Mouse (Mus musculus) c-Kit-negative CD71-positive TER-119-positive erythroid progenitor cells, embryonic 14.5 days (primary cell): ENCODE measurements at regions not wholly inside any gene's neighbourhood (a gene's known extent, or its start where the extent isn't known, plus 50 kb on each side); places are given as distances from the start of the nearest gene placed in this dataset.
A peak's percentile ranks its signal among the peaks of the same experiment; 100 is the strongest.

Experiments used
- DNase-seq: peaks from one replicate; pipeline ENCODE4 v3.0.0-alpha.2; 2013; ENCODE audit warnings: low read depth, low spot score

GRCm38 (mm10) chr1:13834860-13835840, 2258.0 kb downstream of the 4930444P10Rik start:
- no peak for DNase-seq

- DNase-seq: no peak
Observed at GRCm38 (mm10) chr1:13807786-13808185, 2285.3 kb downstream of the 4930444P10Rik start.

GRCm38 (mm10) chr1:13800460-13800859, 2292.7 kb downstream of the 4930444P10Rik start:
- no peak for DNase-seq

GRCm38 (mm10) chr1:13798848-13799247, 2294.3 kb downstream of the 4930444P10Rik start:
- DNase-seq: no peak

- no peak for DNase-seq
Observed at GRCm38 (mm10) chr1:13795196-13795595, 2297.9 kb downstream of the 4930444P10Rik start.

GRCm38 (mm10) chr1:13789318-13790085, 2303.6 kb downstream of the 4930444P10Rik start:
- DNase-seq: no peak

- DNase-seq: no peak
Observed at GRCm38 (mm10) chr1:13787016-13787415, 2306.1 kb downstream of the 4930444P10Rik start.

- peak; percentile 13 for DNase-seq
Observed at GRCm38 (mm10) chr1:13784396-13784795, 2308.7 kb downstream of the 4930444P10Rik start.

GRCm38 (mm10) chr1:13782633-13783032, 2310.5 kb downstream of the 4930444P10Rik start:
- DNase-seq: no peak

GRCm38 (mm10) chr1:13772106-13772505, 2321.0 kb downstream of the 4930444P10Rik start:
- DNase-seq: no peak

GRCm38 (mm10) chr1:13771014-13771463, 2322.1 kb downstream of the 4930444P10Rik start:
- no peak for DNase-seq

- no peak for DNase-seq
Observed at GRCm38 (mm10) chr1:13752479-13752878, 2338.6 kb downstream of the A830018L16Rik start.

- no peak for DNase-seq
Observed at GRCm38 (mm10) chr1:13751381-13751780, 2337.5 kb downstream of the A830018L16Rik start.
